Mouse (Mus musculus) hindlimb bud, embryonic 11.5 days (tissue): ENCODE measurements around the gene Hand1.
"Not testable (repeated sequence)": the region's sequence is repeated elsewhere in the genome, so short reads cannot be mapped to it uniquely, and the experiment has no call there.

ENCODE experiments used
- DNase-seq: peaks from one replicate; pipeline ENCODE4 v3.0.0-alpha.2; 2012; ENCODE audit warnings: low read depth, low spot score; ENCODE audit errors: extremely low spot score

Gene Hand1

DNA sequence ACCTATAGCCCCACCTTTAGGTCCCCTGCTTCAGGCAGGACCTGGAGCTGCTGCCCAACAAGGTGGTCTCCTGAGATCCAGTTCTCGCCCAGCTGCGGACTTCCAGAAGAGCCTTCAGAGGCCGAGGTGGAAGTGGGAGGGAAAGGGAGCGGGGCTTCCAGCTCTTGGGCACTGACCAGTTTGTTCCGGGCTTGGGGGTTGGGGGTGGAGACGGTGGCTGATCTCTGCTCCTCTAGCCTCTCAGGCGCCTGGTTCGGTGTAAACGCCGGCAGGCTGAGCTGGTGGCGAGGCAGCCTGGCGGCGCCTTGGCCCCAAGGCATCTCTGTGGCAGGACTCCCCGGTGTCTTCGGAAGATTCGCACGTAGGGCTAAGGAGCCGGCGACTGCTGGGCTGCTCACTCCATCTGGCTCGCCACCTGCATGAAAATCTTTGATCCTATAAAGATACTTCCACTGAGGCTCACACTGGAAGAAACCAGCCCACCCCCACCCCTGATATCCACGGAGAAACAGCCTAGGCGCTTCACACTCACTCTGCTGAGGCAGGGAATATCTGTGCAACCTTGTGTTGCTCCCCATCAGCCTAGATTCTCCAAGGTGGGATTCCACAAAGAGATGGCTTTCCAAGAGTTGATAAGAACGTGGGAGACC is at the start of gene Hand1:
Gene Hand1, minus strand, starts transcription at position 267 of the 650 bp plus-strand sequence.
- no peak for DNase-seq

GRCm38 (mm10) chr11:57876157-57876556 is 43.5 kb upstream of the Hand1 start:
- no peak for DNase-seq

DNA sequence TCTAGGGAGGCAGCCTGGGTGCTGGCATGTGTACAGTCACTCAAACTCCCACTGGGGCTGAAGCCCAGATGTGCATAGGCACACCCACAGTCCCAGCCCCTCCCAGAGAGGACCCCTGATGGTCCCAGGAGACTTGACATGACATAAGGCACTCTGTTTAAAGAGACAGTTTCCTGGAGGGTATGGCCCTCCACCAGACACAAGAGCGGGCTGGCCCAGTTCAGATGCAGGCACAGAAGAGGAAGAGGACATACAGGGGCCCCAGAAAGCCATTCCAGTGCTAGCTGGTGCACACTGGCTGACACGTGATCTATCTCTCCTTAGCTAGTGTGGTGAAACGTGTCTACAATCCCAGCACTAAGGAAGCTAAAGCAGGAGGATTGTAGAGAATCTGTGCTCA is 40.4 kb upstream of the Hand1 start:
- DNase-seq = no peak

DNA sequence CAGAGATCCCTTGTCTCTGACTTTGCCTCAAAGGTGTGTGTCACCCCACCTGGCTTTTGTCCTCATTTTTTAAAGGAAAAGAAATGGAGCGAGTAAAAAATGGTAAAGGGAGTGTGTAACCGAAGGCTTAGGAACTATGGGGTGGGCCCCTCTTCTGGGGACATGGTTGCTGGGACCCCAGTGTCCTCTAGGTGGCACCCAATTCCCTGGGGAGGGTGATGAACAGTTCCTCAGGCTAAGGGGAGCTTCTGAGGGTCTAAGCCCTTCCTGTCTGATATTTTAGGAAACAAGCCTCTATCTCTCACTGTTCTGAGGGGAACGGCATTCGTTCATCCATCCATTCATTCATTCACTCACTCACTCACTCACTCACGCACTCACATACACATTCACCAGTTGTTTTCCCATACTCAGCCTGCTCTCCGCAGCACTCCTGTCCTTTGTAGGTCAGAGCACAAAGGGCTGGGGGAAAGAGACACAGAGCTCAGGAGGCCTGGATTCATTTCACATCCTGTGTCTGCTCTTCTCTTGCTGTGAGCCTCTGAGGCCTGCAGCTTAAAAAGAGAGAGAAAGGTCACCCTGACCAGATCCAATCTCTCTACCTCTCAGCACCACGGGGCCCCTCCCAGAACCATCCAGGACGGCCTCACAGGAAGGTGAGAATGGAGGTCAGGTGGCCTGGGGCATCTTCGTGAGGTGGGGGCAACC is 36.3 kb upstream of the Hand1 start:
- DNase-seq = no peak

DNA sequence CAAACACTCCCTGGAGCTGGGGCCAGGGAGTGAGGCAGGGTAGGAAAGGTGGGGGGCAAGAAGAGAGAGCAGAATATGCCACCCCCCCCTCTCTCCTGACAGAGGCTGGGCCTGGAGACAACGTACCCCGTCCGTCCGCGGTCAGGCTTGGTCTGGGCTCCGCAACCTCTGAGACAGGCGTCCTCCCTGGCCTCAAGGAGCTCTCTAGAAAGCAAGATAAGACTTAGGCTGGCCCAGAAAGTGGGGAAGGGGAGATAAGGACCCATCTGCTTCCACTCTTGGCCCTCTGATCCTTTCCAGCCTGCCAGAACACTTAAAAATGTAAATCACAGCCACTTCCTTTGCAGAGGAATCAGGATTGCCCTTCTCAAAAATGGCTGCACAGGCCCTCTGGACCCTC is 33.8 kb upstream of the Hand1 start:
- DNase-seq = no peak

- DNase-seq = no peak
Measured at GRCm38 (mm10) chr11:57864577-57864976, 32.0 kb upstream of the Hand1 start.

DNA sequence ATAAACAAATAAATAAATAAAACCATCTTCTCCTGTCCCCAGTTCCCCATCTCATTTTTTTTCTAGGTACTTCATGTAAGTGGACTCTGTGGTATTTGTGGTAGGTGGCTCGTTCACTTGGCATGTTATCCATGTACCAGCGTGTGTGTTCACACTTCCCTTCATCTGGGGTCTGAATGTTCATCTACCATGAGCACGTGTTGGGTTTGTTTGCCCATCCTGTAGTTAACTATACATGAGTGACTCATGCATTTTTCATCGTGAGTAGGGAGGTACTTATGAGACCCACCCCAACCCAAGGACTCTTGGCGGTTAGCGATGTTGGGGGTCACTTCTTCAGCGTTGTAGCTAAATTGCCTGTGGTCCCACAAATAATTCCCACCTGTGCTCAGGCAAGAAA is 29.5 kb upstream of the Hand1 start:
- DNase-seq = no peak

- DNase-seq = no peak
Measured at GRCm38 (mm10) chr11:57857709-57858108, 25.1 kb upstream of the Hand1 start.

DNA sequence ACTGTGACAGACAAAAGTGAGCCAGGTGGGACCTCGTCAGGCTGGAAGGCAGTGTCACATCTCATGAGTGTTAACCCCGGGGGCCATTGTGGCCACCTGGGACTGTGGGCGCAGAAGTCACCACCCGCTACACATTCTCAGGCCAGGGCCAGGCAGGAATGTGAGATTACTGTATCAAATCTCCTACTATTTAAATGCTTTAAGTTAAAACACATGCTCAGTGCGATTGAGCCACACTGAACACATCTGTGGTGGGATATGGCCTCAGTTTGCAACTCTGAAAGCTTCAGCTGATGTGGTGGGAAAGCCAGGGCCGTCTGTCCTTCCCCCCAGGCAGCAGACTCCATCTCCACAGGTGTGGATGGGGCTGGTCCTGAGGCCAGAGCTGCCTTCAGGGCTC is 21.0 kb upstream of the Hand1 start:
- DNase-seq = no peak

- DNase-seq = no peak
Measured at GRCm38 (mm10) chr11:57850931-57851330, 18.3 kb upstream of the Hand1 start.

DNA sequence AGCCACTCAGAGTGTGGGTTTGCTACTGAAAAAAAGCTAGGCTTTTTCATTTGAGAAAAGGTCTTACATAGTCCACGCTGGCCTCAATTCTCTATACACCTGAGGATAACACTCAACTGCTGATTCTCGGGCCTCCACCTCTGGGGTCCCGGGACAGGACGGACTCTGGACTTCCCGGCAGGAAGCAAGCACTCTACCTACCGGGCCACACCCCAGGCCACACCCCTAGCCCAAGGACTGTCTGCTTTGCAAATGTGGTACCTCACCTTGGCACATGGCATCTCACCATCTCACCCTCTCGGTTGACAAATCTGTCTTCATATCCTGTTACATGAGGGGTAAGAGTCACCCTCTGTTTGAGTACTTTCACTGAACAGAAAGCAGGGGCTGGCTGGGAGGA is 17.7 kb upstream of the Hand1 start:
- no peak for DNase-seq

DNA sequence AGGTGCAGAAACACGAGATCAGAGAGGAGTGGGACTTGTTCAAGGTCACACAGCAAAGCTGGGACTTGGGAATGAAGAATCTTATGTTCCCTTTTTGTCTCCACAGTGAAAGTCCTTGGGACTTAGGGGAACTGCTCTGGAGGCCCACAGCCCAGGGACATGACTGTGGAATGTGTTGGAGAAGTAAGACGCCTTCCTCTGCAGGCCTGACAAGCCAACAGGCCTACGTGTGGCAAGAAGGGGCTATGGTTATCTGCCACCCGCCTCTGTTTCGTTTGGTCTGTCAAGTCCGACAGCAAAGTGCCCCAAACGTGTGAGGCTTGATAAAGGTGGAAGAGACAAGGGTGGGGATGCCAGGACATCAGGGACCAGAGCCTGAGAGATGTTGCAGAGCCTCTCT is 14.8 kb upstream of the Hand1 start:
- DNase-seq = no peak

- not testable (repeated sequence) for DNase-seq
Measured at GRCm38 (mm10) chr11:57846421-57847363, 14.1 kb upstream of the Hand1 start.

GRCm38 (mm10) chr11:57841391-57841790 is 8.8 kb upstream of the Hand1 start:
- no peak for DNase-seq

GRCm38 (mm10) chr11:57840986-57841385 is 8.4 kb upstream of the Hand1 start:
- DNase-seq = no peak

DNA sequence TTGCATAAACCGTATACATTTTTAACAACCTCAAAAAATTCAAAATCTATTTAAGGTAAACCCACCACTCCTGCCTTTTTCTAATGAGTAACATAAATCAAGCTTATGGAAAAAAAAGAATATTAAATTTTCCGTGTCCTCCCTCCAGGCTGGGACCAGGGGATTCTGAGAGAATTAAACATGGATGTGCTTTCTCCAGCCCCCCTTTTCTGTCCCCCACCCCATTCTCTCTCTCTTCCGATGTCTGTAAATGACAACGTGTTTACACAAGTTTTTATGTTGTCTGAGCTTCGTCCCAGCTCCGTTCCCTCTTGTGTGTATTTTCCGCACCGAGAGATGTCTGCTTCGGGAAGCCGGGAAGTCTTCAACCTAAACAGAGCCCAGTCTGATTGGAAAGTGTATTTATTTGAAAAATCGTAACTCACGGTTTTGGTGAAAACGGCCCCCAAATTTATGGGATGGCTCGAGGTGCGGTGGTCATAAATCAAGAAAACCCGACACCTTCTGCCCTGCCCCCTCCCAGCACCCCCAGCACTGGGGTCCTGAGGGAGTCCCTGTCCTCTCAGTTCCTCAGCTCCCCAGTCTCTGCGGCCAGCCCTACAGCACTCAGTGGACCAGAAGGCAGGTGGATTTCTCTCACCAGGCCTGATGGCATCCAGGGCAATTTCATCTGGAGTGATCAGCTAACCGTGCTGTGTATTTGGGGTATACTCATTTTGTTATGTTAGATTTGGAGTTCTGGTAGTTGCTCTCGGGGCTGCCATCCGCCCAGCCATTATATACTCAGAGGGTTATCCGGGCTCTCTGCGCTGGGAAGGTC is 5.5 kb upstream of the Hand1 start:
- DNase-seq = no peak

DNA sequence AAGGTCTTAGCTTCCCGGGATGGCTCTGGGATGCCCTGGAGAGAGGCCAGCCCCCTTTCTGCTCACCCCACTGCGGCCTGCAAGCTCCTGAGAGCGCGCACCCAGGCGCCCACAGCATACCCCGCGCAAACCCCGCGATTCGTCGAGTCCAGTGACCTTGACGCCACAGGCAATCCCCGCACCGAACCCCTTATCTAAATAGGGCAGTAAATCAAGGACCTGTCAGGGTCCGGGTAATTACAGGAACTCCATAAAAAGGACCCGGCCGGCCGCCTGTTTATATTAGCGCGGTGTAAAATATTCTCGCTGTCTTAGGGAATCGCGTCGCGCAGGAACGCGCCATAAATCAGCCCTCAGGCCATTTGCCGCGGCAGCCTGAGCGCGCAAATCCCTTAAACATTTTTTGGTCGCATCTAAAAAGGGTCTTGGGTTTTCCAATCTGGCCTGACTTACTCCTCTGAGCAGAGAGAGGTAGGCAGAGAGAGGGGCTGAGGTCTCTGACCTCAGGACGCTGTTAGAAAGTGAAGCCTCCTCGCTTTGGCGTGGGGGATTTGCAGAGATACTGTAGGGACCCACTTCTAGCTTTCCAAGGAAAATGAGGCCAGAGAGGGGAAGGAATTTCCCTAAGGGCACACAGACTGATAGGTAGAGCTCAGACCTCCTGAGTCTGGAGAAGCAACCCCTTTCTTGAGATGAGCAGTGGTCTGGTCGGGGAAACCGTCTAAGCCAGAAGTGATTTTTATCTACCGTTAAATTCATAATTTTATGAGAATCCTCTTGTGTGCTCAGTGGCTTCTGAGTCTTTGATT is 4.5 kb upstream of the Hand1 start:
- no peak for DNase-seq

DNA sequence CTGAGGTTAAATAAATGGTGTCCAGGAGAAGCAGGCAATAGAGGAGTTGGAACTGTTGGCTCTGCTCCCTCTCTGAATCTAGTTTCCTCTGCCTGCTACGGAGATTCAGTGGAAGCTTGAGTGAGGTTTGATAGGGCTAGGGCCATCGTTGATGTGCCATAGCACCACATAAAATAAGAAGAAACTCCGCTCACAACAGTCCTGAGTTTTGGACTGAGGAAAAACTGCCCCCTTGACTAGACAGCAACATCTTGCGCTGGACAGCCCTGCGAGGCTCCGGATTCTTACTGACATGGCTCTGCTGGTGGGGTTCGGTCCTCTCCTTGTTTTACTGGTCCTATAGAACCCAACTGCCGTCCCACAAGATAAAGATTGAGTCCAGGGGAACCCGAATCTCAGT is 3.8 kb upstream of the Hand1 start:
- DNase-seq = no peak

DNA sequence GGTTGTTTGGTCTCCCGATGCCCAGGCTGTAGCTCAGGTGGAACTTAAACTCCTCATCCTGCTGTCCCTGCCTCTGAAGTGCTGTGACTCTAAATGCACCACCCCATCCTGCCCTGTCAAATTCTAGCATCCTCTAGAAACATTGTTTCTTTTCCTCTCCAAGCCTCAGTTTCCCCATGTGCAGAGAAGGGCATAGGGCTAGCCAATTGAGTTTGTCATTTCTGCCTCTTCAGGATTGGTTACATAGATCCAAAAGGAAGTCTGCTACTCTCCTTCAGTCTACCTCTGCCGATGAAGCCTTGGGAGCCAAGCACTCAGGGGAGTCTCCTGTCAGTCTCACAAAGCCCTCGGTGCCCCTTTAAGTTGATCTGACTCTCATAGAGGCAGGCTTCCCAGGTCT is 3.3 kb upstream of the Hand1 start:
- no peak for DNase-seq

DNA sequence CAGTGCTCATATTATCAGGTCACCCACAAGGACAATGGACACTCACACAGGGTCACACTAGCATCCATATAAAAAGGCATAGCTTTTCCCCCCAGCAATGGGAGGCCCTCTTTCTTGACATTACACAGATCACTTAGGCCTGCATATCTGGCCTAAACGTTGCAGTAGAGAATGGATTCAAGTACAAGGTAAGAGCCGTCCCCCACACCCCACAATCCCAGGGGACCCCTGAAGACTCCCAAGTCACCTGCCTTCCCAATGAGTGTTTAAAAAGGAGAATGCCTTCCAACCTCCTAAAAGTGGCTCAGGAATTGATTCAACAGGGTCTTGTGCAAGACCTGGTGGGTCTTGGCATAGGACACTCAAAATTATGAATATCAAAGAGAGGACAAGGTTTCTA is 2.7 kb upstream of the Hand1 start:
- no peak for DNase-seq
